Mouse (Mus musculus) neural tube, embryonic 11.5 days (tissue): ENCODE data around the gene Ramp1. TPM values are rescaled to one million over a fixed set of nuclear protein-coding genes. Genes with fewer than 3 reads are reported as not detected.

ENCODE experiments used
- ATAC-seq: fragments of 200-750 bp; cut with Nextera tagmentation; 2 replicates; pipeline ENCODE4 v1.8.0; 2017; ENCODE audit warnings: moderate number of reproducible peaks, mild to moderate bottlenecking, moderate TSS enrichment, moderate library complexity; ENCODE audit not compliant: insufficient read depth, low FRiP score, low TSS enrichment
- DNase-seq: peaks from one replicate; pipeline ENCODE4 v3.0.0-alpha.2; 2015; ENCODE audit warnings: low spot score
- H3K27ac ChIP-seq: fragments of 300-500 bp; sonication (generic); 2 replicates; pipeline ENCODE4 v1.5.1; 2014; ENCODE audit warnings: low read depth, mild to moderate bottlenecking, low read length
- H3K27me3 ChIP-seq: fragments of 300-500 bp; sonication (generic); 2 replicates; pipeline ENCODE4 v1.6.1; 2014; ENCODE audit warnings: mild to moderate bottlenecking, low read length, mixed read lengths; ENCODE audit not compliant: control insufficient read depth, insufficient read depth
- H3K36me3 ChIP-seq: fragments of 300-500 bp; sonication (generic); 2 replicates; pipeline ENCODE4 v1.6.1; 2014; ENCODE audit warnings: mild to moderate bottlenecking, low read length, moderate library complexity, mixed read lengths; ENCODE audit not compliant: control insufficient read depth, insufficient read depth
- H3K4me1 ChIP-seq: fragments of 300-500 bp; sonication (generic); 2 replicates; pipeline ENCODE4 v1.6.1; 2014; ENCODE audit warnings: low read length, mixed read lengths; ENCODE audit not compliant: control insufficient read depth, insufficient read depth
- H3K4me2 ChIP-seq: fragments of 300-500 bp; sonication (generic); 2 replicates; pipeline ENCODE4 v1.6.1; 2014; ENCODE audit warnings: low read depth, mild to moderate bottlenecking, moderate library complexity
- H3K4me3 ChIP-seq: fragments of 300-500 bp; sonication (generic); 2 replicates; pipeline ENCODE4 v1.5.1; 2014; ENCODE audit warnings: low read depth, low read length
- H3K9ac ChIP-seq: fragments of 300-500 bp; sonication (generic); 2 replicates; pipeline ENCODE4 v1.6.1; 2014; ENCODE audit warnings: mild to moderate bottlenecking, low read length
- H3K9me3 ChIP-seq: fragments of 300-500 bp; sonication (generic); 2 replicates; pipeline ENCODE4 v1.6.1; 2016; ENCODE audit warnings: low read length; ENCODE audit not compliant: control insufficient read depth
- WGBS: fragments of 180-500 bp; shearing (Covaris S2); extraction: QIAGEN DNeasy Blood & Tissue Kit; methylation state at CpG from one replicate; pipeline ENCODE4 v1.1.7; 2014; 5-methylcytosine and 5-hydroxymethylcytosine counted together
- polyA plus RNA-seq: library from polyadenylated mRNA; unstranded; fragments of >200 nt; fragmentation: Nextera tagmentation; extraction: Ambion mirVana; gene quantifications from 2 replicates; pipeline ENCODE4 v1.2.1, GENCODE M21; 2014

The Ramp1 gene
- 0.57 and 1.2 TPM in 2 replicates for polyA plus RNA-seq

DNA sequence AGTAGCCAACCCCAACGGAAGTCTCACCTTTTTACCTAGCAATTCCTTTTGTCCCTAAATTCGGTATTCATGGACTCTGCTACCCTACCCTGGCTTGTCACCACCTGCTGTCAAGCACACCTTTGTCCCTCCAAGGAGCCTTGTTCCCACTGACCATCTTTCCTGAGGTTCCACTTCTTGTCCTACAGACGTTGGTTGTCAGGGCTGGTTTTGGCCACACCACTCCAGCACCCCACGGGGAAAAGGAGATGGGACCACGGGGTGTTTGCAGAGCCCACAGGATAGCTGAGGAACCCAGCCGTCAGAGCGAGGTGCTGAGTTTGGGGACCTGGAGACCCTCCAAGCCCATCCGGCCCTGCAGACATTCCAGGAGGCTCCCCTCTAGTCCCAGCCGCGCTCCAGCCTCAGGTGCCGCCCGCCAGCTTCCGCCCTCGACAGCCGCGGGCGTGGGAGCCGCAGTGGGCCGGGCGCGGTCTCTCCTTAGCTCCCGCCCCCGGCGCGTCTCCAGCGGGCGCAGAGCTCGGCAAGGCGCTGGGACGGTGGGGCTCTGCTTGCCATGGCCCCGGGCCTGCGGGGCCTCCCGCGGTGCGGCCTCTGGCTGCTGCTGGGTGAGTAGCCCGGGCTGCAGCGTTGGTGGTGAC lies at the start of gene Ramp1:
TSS of gene Ramp1 (plus strand) at position 290 of the 641 bp plus-strand sequence.
- Histone ChIP-seq H3K4me2 (peak within 1 kb of the TSS; percentile 73), H3K9ac (peak within 1 kb of the TSS; percentile 47), H3K27ac (no peak within 1 kb of the TSS), H3K4me3 (peak within 1 kb of the TSS; percentile 32), H3K9me3 (no peaks in the 10 kb centered on the region), H3K36me3 (no peaks in the 10 kb centered on the region), H3K4me1 (peaks cover 5% of the 10 kb centered on the region; the same call in 1 of the 2 replicates), H3K27me3 (peaks cover 15% of the 10 kb centered on the region)
- no peak for ATAC-seq
- DNase-seq: peak; percentile 35
- 8% methylated on average over 28 of the region's 37 CpGs for WGBS

DNA sequence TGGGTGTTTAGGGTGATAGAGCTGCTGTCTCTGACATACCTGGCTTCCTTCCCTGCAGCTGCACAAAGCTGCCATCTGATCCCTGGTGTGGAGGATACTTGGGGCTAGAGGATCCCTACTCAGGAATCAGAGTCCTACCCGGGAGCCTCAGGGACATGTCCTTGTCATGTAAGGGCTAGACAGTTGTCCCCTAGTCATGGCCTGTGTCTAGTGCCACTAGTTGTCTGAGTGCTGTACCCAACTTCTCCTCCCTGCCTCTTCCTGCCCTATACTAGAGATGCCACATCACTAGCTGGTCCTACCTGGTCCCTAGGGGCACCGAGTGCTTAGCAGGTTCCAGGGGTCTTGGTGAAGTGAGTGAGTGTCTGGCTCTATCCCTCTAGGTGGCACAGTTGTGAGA lies 42.6 kb upstream of the Ramp1 start:
- H3K27ac ChIP-seq: no peak overlapping the region
- 80% methylated on average over 2 of the region's 2 CpGs for WGBS
- DNase-seq (no peak), ATAC-seq (no peak)
- H3K4me2 ChIP-seq: no peak overlapping the region
- H3K36me3 ChIP-seq: no peaks in the 10 kb centered on the region
- no peaks in the 10 kb centered on the region for H3K9me3 ChIP-seq
- H3K4me3 ChIP-seq: no peak overlapping the region
- no peaks in the 10 kb centered on the region for H3K4me1 ChIP-seq
- no peaks in the 10 kb centered on the region for H3K27me3 ChIP-seq
- no peak overlapping the region for H3K9ac ChIP-seq

DNA sequence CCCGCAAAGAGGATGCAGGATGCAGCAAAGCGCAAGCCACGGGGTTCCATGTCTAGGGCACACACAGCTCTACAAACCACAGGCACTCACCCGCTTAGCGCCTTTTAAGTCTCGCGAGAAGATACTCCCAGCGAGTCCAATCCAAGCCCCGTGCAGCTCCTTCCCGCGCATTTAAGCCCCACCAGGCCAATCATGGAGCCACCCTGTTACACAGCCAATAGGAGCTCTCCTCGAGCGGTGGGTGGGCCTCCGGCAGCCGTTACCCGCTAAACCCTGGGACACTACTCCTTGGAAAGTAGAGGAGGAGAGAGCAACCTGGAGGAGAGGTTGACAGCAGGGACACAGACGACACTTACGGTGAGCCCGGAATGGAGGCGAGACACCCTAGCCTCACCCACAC lies 34.8 kb upstream of the Ramp1 start, which contains the start of gene Rbm44:
TSS of gene Rbm44 (plus strand) at position 277 of the 400 bp plus-strand sequence.
- Histone ChIP-seq H3K27ac (no peak within 1 kb of the TSS), H3K36me3 (no peaks in the 10 kb centered on the region), H3K9me3 (no peaks in the 10 kb centered on the region), H3K4me2 (no peak within 1 kb of the TSS), H3K4me3 (no peak within 1 kb of the TSS), H3K4me1 (no peaks in the 10 kb centered on the region), H3K9ac (no peak within 1 kb of the TSS), H3K27me3 (no peaks in the 10 kb centered on the region)
- peak; percentile 18 for DNase-seq
- ATAC-seq: no peak
- WGBS: 66% methylated on average over 20 of the region's 20 CpGs

DNA sequence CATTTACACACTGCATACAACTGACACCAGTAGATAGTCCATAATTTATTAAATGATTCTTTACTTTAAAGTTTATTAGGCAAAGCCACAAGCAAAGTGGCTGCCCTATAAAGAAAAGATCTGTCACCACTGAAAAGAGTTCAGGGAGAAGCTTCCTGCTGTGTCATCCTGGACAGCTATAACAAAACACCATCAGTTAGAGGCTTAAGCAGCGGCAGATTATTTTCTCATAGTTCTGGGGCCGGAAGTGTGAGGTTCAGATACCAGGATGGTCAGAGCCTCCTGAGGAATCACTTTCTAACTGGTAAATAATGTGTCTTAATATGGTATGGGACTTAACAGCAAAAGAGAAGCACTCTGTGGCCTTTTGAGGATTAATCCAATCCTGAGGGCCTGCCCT lies 28.1 kb upstream of the Ramp1 start:
- H3K9ac ChIP-seq: no peak overlapping the region
- ATAC-seq (no peak), DNase-seq (no peak)
- H3K27me3 ChIP-seq: no peaks in the 10 kb centered on the region
- H3K4me2 ChIP-seq: no peak overlapping the region
- H3K9me3 ChIP-seq: no peaks in the 10 kb centered on the region
- H3K4me3 ChIP-seq: no peak overlapping the region
- no peaks in the 10 kb centered on the region for H3K36me3 ChIP-seq
- WGBS: 79% methylated on average over 2 of the region's 2 CpGs
- H3K27ac ChIP-seq: no peak overlapping the region
- no peaks in the 10 kb centered on the region for H3K4me1 ChIP-seq

GRCm38 (mm10) chr1:91166798-91167197 lies 12.8 kb upstream of the Ramp1 start:
- Histone ChIP-seq H3K27me3 (no peaks in the 10 kb centered on the region), H3K36me3 (no peaks in the 10 kb centered on the region), H3K4me2 (no peak overlapping the region), H3K27ac (no peak overlapping the region), H3K4me3 (no peak overlapping the region), H3K4me1 (no peaks in the 10 kb centered on the region), H3K9ac (no peak overlapping the region), H3K9me3 (no peaks in the 10 kb centered on the region)
- DNase-seq: no peak
- ATAC-seq: no peak
- 82% methylated on average over 6 of the region's 6 CpGs for WGBS

DNA sequence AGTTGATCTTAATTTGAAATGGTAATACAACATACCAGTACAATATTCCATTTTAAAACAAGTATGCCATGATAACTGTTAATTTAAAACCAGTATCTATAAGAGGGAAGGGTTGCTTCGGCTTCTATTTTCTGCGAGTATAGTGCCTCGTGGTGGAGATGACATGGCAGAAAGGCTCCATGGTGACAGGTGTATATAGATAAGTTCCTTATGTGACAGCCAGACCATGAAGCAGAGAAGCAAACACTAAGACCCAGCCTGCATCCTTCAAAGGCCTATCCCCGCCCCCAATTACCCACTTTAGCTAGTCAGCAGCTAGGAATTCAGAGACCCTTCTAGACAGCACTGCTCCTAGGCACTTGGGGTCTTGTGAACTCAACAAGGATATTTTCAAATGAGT lies 10.5 kb upstream of the Ramp1 start:
- no peaks in the 10 kb centered on the region for H3K27me3 ChIP-seq

DNA sequence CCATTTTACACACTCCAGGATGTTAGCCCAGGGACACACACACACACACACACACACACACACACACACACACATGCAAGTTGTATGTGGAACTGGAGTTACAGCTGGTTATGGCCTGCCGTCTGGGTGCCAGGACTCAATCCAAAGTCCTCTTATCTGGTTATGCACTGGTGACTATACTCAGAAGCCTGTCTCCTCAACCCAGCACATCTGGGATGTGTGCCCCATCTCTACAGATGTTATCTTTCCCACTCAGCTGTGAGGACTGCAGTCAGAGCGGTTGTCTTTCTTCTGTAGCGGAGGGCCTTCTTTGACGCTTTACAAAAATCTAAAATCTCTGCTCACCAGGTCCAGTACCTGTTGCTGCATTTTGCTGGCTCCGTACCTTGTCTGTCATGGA lies 4.8 kb upstream of the Ramp1 start:
- Histone ChIP-seq H3K9me3 (no peaks in the 10 kb centered on the region), H3K27me3 (peaks cover 4% of the 10 kb centered on the region), H3K36me3 (no peaks in the 10 kb centered on the region), H3K4me3 (no peak overlapping the region), H3K4me1 (no peaks in the 10 kb centered on the region; the same call in 1 of the 2 replicates), H3K9ac (no peak overlapping the region), H3K27ac (no peak overlapping the region), H3K4me2 (no peak overlapping the region)
- DNase-seq (no peak), ATAC-seq (no peak)
- 91% methylated on average over 5 of the region's 5 CpGs for WGBS

More for the DNA sequence above, 10.5 kb upstream of the Ramp1 start:
- Histone ChIP-seq H3K27ac (no peak overlapping the region), H3K4me1 (no peaks in the 10 kb centered on the region), H3K9me3 (no peaks in the 10 kb centered on the region), H3K4me2 (no peak overlapping the region), H3K9ac (no peak overlapping the region), H3K36me3 (no peaks in the 10 kb centered on the region), H3K4me3 (no peak overlapping the region)
- DNase-seq: no peak
- ATAC-seq: no peak
- 86% methylated on average over 4 of the region's 4 CpGs for WGBS

DNA sequence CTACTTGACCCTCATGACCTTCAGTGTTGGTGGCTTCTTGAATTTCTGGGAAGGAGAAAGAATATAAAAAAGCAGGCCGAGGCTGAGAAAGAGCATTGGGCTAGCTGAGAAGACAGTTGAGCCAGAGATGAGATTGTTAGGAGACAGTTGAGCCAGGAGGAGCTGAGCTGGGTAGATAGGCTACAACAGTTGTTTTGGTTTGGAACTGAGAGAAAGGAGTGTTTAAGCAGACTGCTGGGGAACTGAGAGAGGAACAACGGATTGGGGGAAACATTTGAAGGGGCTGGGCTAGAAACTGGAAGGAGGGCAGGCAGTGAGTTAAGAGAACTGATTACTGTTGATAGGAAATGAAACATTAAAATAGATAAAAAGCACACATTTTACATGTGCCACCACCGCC lies 3.6 kb upstream of the Ramp1 start:
- DNase-seq: no peak
- Histone ChIP-seq H3K4me2 (no peak overlapping the region), H3K36me3 (no peaks in the 10 kb centered on the region), H3K27me3 (peaks cover 15% of the 10 kb centered on the region), H3K27ac (no peak overlapping the region), H3K4me1 (peaks cover 5% of the 10 kb centered on the region; the same call in 1 of the 2 replicates), H3K4me3 (no peak overlapping the region), H3K9ac (no peak overlapping the region), H3K9me3 (no peaks in the 10 kb centered on the region)
- ATAC-seq: no peak
- WGBS: 61% methylated on average over 3 of the region's 3 CpGs

DNA sequence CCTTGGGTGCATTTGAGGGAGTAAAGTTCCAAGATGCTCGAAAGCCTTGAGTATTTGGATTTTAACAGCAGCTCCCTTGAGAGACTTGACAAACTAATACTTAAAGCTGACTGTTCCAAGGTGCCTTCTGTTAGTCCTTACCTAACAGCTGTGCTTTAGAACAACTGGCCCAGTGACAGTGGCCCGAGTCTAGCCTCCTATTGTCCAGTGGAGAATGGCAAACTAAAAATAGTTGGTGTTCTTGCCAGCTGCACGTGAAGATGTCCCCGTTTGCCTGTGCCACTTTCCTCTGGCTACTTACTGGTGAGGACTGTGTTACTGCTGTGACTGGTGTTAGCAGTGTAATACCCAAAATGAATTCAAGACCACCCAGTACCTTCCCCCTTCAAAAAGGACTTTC lies 2.8 kb upstream of the Ramp1 start:
- Histone ChIP-seq H3K4me1 (peaks cover 5% of the 10 kb centered on the region; the same call in 1 of the 2 replicates), H3K9ac (no peak overlapping the region), H3K27me3 (peaks cover 15% of the 10 kb centered on the region), H3K27ac (no peak overlapping the region), H3K36me3 (no peaks in the 10 kb centered on the region), H3K4me2 (no peak overlapping the region), H3K4me3 (no peak overlapping the region), H3K9me3 (no peaks in the 10 kb centered on the region)
- 82% methylated on average over 4 of the region's 4 CpGs for WGBS
- ATAC-seq: no peak
- DNase-seq: no peak
